In the genomic region with DNA sequence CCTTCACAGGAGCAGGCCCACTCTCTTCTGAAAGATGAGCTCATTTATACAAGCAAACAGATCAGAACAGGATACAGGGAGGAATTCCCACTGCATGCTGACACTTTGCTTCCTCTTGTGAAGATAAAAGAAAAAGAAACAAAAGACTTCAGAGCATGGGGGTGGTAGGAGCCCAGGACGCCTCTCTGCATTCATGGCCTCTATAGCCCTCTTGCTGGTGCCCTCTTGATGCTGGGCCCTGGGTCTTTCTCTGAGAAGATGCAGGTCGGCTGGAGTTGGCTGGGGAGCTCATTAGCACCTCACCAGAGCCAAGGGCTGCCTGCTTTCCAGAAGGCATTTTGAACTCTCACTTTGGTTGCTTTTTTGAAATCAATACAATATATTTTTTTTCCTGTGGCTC, we compare ENCODE assay signal across 25 mouse cellular contexts.
A peak's percentile ranks its signal among the peaks of the same experiment; 100 is the strongest.
DNase-seq lines count a peak whose midpoint lies in the region; ATAC-seq and TF ChIP-seq lines count a peak whose summit lies in the region.
"Had no signal": no experiment of that assay in that cellular context is flagged by ENCODE, and none has a peak within 500 bp of the region (broad histone marks: within the 10 kb centered on the region; RNA-seq: fewer than 3 reads in every experiment).

No protein-coding gene starts in this region.

- H3K9ac ChIP-seq in midbrain, postnatal 0 days (replicated peaks; ENCODE audit: low read length, poor library complexity, severe bottlenecking) = no peak overlapping the region
- no peak overlapping the region for H3K9ac ChIP-seq in midbrain, embryonic 14.5 days (replicated peaks; ENCODE audit: low read length)
- no peak overlapping the region for H3K9ac ChIP-seq in midbrain, embryonic 16.5 days (ENCODE audit: low read depth, low read length)
- H3K9ac ChIP-seq: forebrain, postnatal 0 days; heart, embryonic 12.5 days; heart, embryonic 15.5 days; hindbrain, embryonic 13.5 days; intestine, embryonic 15.5 days had no signal

- H3K27ac ChIP-seq in midbrain, embryonic 10.5 days (replicated peaks) = peak overlapping the region; percentile 23; the same call in 1 of the 2 replicates
- no peak overlapping the region for H3K27ac ChIP-seq in midbrain, postnatal 0 days (ENCODE audit: low read depth, low read length)
- no peak overlapping the region for H3K27ac ChIP-seq in midbrain, embryonic 14.5 days (replicated peaks; ENCODE audit: low read depth, low read length)
- no peak overlapping the region for H3K27ac ChIP-seq in midbrain, embryonic 16.5 days (ENCODE audit: low read length)
- H3K27ac ChIP-seq: forebrain, embryonic 10.5 days; gastrocnemius, adult 2 months; heart, embryonic 15.5 days; hindbrain, embryonic 13.5 days; intestine, embryonic 15.5 days had no signal

- 10% methylated on average over 2 of the region's 2 CpGs for WGBS in midbrain, embryonic 10.5 days
- 22% methylated on average over 2 of the region's 2 CpGs for WGBS in midbrain, postnatal 0 days
- WGBS in midbrain, embryonic 14.5 days = 6% methylated on average over 2 of the region's 2 CpGs
- WGBS in midbrain, embryonic 16.5 days = 10% methylated on average over 2 of the region's 2 CpGs

- peak; percentile 51 for DNase-seq in heart, adult 11 months
- no peak for DNase-seq in heart, postnatal 14 days
- DNase-seq in midbrain, embryonic 10.5 days (ENCODE audit: low spot score) = no peak
- no peak for DNase-seq in midbrain, postnatal 0 days (ENCODE audit: low spot score)
- DNase-seq in midbrain, embryonic 14.5 days = peak; percentile 26
- no peak for DNase-seq in spleen, postnatal 10 days (ENCODE audit: low spot score in 2 of 2)
- DNase-seq: adrenal gland, adult 2 months; adrenal gland, postnatal 25 days; cerebellum, adult 18-20 months; cerebellum, adult 9-10 months; cerebellum, postnatal 14 days; forebrain, postnatal 0 days; gastrocnemius, adult 2 months; gastrocnemius, postnatal 14 days; heart, adult 18-20 months; heart, postnatal 10 days; heart, postnatal 4 days had no signal

- no peak for TF ChIP-seq CTCF in midbrain, postnatal 0 days (IDR thresholded peaks at IDR 0.05)

- H3K9me3 ChIP-seq in midbrain, embryonic 10.5 days (replicated peaks) = no peaks in the 10 kb centered on the region
- H3K9me3 ChIP-seq in midbrain, postnatal 0 days (ENCODE audit: low read length) = no peaks in the 10 kb centered on the region
- H3K9me3 ChIP-seq in midbrain, embryonic 14.5 days (ENCODE audit: control insufficient read depth, low read length) = no peaks in the 10 kb centered on the region
- H3K9me3 ChIP-seq in midbrain, embryonic 16.5 days (replicated peaks; ENCODE audit: control insufficient read depth, low read length, poor library complexity, severe bottlenecking) = no peaks in the 10 kb centered on the region
- H3K9me3 ChIP-seq: forebrain, embryonic 10.5 days; heart, embryonic 12.5 days; heart, embryonic 15.5 days; hindbrain, embryonic 13.5 days; intestine, embryonic 15.5 days had no signal

- H3K27me3 ChIP-seq in midbrain, embryonic 10.5 days (ENCODE audit: low read depth, poor library complexity, severe bottlenecking) = no peaks in the 10 kb centered on the region
- H3K27me3 ChIP-seq in midbrain, postnatal 0 days (ENCODE audit: insufficient read depth, low read length) = no peaks in the 10 kb centered on the region
- H3K27me3 ChIP-seq in midbrain, embryonic 14.5 days (ENCODE audit: control insufficient read depth, insufficient read depth, low read length) = no peaks in the 10 kb centered on the region
- no peaks in the 10 kb centered on the region for H3K27me3 ChIP-seq in midbrain, embryonic 16.5 days (ENCODE audit: control insufficient read depth, insufficient read depth, low read depth, low read length)
- H3K27me3 ChIP-seq: heart, embryonic 12.5 days; heart, embryonic 15.5 days; hindbrain, embryonic 13.5 days; intestine, embryonic 15.5 days had no signal

- H3K4me2 ChIP-seq in midbrain, postnatal 0 days (ENCODE audit: low read depth, low read length, poor library complexity, severe bottlenecking) = no peak overlapping the region
- H3K4me2 ChIP-seq in midbrain, embryonic 14.5 days (ENCODE audit: low read length) = no peak overlapping the region
- H3K4me2 ChIP-seq in midbrain, embryonic 16.5 days (ENCODE audit: low read length) = no peak overlapping the region
- H3K4me2 ChIP-seq: heart, embryonic 12.5 days; heart, embryonic 15.5 days; hindbrain, embryonic 13.5 days; intestine, embryonic 15.5 days had no signal

- no peaks in the 10 kb centered on the region for H3K36me3 ChIP-seq in midbrain, embryonic 10.5 days
- no peaks in the 10 kb centered on the region for H3K36me3 ChIP-seq in midbrain, postnatal 0 days (ENCODE audit: insufficient read depth, low read length)
- no peaks in the 10 kb centered on the region for H3K36me3 ChIP-seq in midbrain, embryonic 14.5 days (ENCODE audit: control insufficient read depth, insufficient read depth, low read length)
- no peaks in the 10 kb centered on the region for H3K36me3 ChIP-seq in midbrain, embryonic 16.5 days (ENCODE audit: control insufficient read depth, insufficient read depth, low read length)
- H3K36me3 ChIP-seq: forebrain, embryonic 10.5 days; heart, embryonic 12.5 days; heart, embryonic 15.5 days; hindbrain, embryonic 13.5 days; intestine, embryonic 15.5 days had no signal

- peaks cover 6% of the 10 kb centered on the region for H3K4me1 ChIP-seq in midbrain, embryonic 10.5 days
- no peaks in the 10 kb centered on the region for H3K4me1 ChIP-seq in midbrain, postnatal 0 days (ENCODE audit: insufficient read depth, low read length)
- H3K4me1 ChIP-seq in midbrain, embryonic 14.5 days (ENCODE audit: control insufficient read depth, insufficient read depth, low read length) = no peaks in the 10 kb centered on the region
- no peaks in the 10 kb centered on the region; the same call in 1 of the 2 replicates for H3K4me1 ChIP-seq in midbrain, embryonic 16.5 days (ENCODE audit: control insufficient read depth, insufficient read depth, low read length)
- H3K4me1 ChIP-seq: hindbrain, embryonic 13.5 days; intestine, embryonic 15.5 days had no signal

- intact Hi-C loops in heart, postnatal 14 days (cut with DNase I) = no loop called here

- H3K4me3 ChIP-seq in midbrain, embryonic 10.5 days = no peak overlapping the region
- no peak overlapping the region for H3K4me3 ChIP-seq in midbrain, postnatal 0 days (ENCODE audit: low read depth, low read length)
- H3K4me3 ChIP-seq in midbrain, embryonic 14.5 days (replicated peaks; ENCODE audit: low read depth, low read length) = no peak overlapping the region
- H3K4me3 ChIP-seq in midbrain, embryonic 16.5 days (ENCODE audit: low read depth, low read length) = no peak overlapping the region
- H3K4me3 ChIP-seq: forebrain, embryonic 10.5 days; gastrocnemius, adult 2 months; heart, embryonic 12.5 days; heart, embryonic 15.5 days; hindbrain, embryonic 13.5 days; intestine, embryonic 15.5 days had no signal

- ATAC-seq in midbrain, postnatal 0 days (ENCODE audit: low FRiP score) = no peak
- ATAC-seq in midbrain, embryonic 14.5 days (ENCODE audit: low FRiP score, low TSS enrichment) = no peak
- peak; percentile 54; the same call in 1 of the 2 replicates for ATAC-seq in midbrain, embryonic 16.5 days
- ATAC-seq: CD4-positive, CD25-positive, alpha-beta regulatory T cell, adult 4 months; forebrain, postnatal 0 days; hindbrain, embryonic 16.5 days; intestine, embryonic 15.5 days had no signal

Comparison
In these comparisons a context has a peak if more than half of its experiments do, and no peak if none do; other contexts are left out.
1. DNase-seq: peak in heart, adult 11 months (single experiment) and midbrain, embryonic 14.5 days (single experiment); none in heart, postnatal 14 days (0 of 2), midbrain, embryonic 10.5 days (single experiment), midbrain, postnatal 0 days (single experiment) and spleen, postnatal 10 days (0 of 2).